Mouse (Mus musculus) ZHBTc4 (cell line): ENCODE measurements at regions not wholly inside any gene's neighbourhood (a gene's known extent, or its start where the extent isn't known, plus 50 kb on each side); places are given as distances from the start of the nearest gene placed in this dataset.
"Not testable (repeated sequence)": the region's sequence is repeated elsewhere in the genome, so short reads cannot be mapped to it uniquely, and the experiment has no call there.

Experiments used
- DNase-seq: peaks from one replicate; pipeline ENCODE4 v3.0.0-alpha.2; 2011; ENCODE audit warnings: low read depth, low spot score

GRCm38 (mm10) chr4:146727119-146727518 lies 116.4 kb downstream of the Zfp993 start:
- not testable (repeated sequence) for DNase-seq

- not testable (repeated sequence) for DNase-seq
Measured at GRCm38 (mm10) chr4:146739775-146740174, 129.0 kb downstream of the Zfp993 start.

DNA sequence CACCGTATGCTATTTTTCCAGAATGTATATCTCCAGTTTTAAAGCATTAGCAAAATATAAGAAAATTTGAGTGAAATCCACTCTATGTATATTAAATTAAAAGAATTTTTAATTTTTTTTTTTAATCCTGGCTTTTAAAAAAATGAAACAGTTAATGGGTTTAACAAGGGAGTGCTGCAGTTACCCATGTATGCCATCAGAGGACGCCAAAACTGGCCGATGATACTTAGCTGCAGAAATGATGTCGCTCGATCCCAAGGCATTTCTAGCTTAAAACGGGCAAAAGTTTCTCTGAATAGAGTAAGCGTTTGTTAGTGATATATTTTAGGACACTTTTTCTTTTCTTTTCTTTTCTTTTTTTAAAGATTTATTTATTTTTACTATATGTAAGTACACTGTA lies 129.9 kb downstream of the Zfp993 start:
- peak; percentile 84 for DNase-seq

DNA sequence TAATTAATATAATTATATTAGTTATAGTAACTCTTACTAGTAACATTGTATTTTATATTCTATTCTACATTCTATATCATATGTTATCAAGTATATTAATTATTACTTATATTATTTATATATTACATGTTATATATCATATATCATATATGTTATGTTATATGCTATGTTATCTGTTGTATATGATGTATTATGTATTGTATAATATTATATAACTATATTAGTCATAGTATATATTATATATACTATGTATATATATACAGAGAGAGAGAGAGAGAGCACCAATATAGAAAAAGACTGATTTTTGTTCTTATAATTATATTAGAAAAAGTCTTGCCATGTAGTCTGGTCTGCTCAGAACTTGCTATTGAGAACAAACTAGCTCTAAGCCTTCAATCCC lies 133.0 kb downstream of the Zfp993 start:
- not testable (repeated sequence) for DNase-seq
